Mouse (Mus musculus) heart, embryonic 14.5 days (tissue): ENCODE results near the gene Pdxdc1. TPM values are rescaled to one million over a fixed set of nuclear protein-coding genes. Genes with fewer than 3 reads are reported as not detected.

ENCODE experiments used
- ATAC-seq: fragments of 200-750 bp; cut with Nextera tagmentation; 2 replicates; pipeline ENCODE4 v1.8.0; 2017; ENCODE audit warnings: low read depth, moderate TSS enrichment; ENCODE audit not compliant: insufficient number of reproducible peaks, insufficient read depth, low FRiP score
- H3K27ac ChIP-seq, 2 experiments: fragments of 200-500 bp in 1 of 2; fragments of 300-500 bp in 1 of 2; sonication (generic) in 1 of 2; replicated peaks in 1 of 2; 2 replicates each; pipeline ENCODE4 v1.5.1; 2012 to 2014; ENCODE audit warnings: low read depth in 2 of 2, low read length in 2 of 2, control low read depth in 1 of 2, mild to moderate bottlenecking in 1 of 2, mixed read lengths in 1 of 2; ENCODE audit not compliant: control insufficient read depth in 1 of 2, insufficient read depth in 1 of 2
- H3K27me3 ChIP-seq: fragments of 300-500 bp; sonication (generic); 2 replicates; pipeline ENCODE4 v1.6.1; 2014; ENCODE audit warnings: mild to moderate bottlenecking, low read length, control low read depth; ENCODE audit not compliant: control insufficient read depth, insufficient read depth
- H3K36me3 ChIP-seq: fragments of 300-500 bp; sonication (generic); 2 replicates; pipeline ENCODE4 v1.6.1; 2014; ENCODE audit warnings: mild to moderate bottlenecking, control low read depth, low read length, mixed read lengths; ENCODE audit not compliant: control insufficient read depth, insufficient read depth
- H3K4me1 ChIP-seq, 2 experiments: fragments of 200-500 bp in 1 of 2; fragments of 300-500 bp in 1 of 2; sonication (generic) in 1 of 2; 2 replicates each; pipeline ENCODE4 v1.6.1; 2012 to 2014; ENCODE audit warnings: low read length in 2 of 2, control low read depth in 1 of 2, mixed read lengths in 1 of 2; ENCODE audit not compliant: control insufficient read depth in 2 of 2, insufficient read depth in 2 of 2
- H3K4me2 ChIP-seq: fragments of 300-500 bp; sonication (generic); 2 replicates; pipeline ENCODE4 v1.6.1; 2014; ENCODE audit warnings: mild to moderate bottlenecking, low read length
- H3K4me3 ChIP-seq, 2 experiments: fragments of 200-500 bp in 1 of 2; fragments of 300-500 bp in 1 of 2; sonication (generic) in 1 of 2; 2 replicates each; pipeline ENCODE4 v1.5.1; 2012 to 2014; ENCODE audit warnings: low read length in 2 of 2, mild to moderate bottlenecking in 2 of 2, control low read depth in 1 of 2, low read depth in 1 of 2, moderate library complexity in 1 of 2; ENCODE audit not compliant: control insufficient read depth in 1 of 2, insufficient read depth in 1 of 2
- H3K9ac ChIP-seq: fragments of 300-500 bp; sonication (generic); 2 replicates; pipeline ENCODE4 v1.6.1; 2014; ENCODE audit warnings: mild to moderate bottlenecking, low read length
- H3K9me3 ChIP-seq: fragments of 300-500 bp; sonication (generic); 2 replicates; pipeline ENCODE4 v1.6.1; 2016; ENCODE audit warnings: low read length, control low read depth; ENCODE audit not compliant: control insufficient read depth
- WGBS: fragments of 180-500 bp; shearing (Covaris S2); extraction: QIAGEN DNeasy Blood & Tissue Kit; methylation state at CpG from one replicate; pipeline ENCODE4 v1.1.7; 2014; 5-methylcytosine and 5-hydroxymethylcytosine counted together
- polyA plus RNA-seq: library from polyadenylated mRNA; unstranded; fragments of >200 nt; fragmentation: Nextera tagmentation; extraction: Ambion mirVana; gene quantifications from 2 replicates; pipeline ENCODE4 v1.2.1, GENCODE M21; 2014

The Pdxdc1 gene
- polyA plus RNA-seq, 1 experiment from 2014 or later: 73.0 TPM

GRCm38 (mm10) chr16:13818560-13819393, 84.2 kb downstream of the Pdxdc1 start, which contains the start of gene Ntan1:
Gene Ntan1, plus strand, starts transcription at chr16:13818845.
- H3K4me1 ChIP-seq: peaks cover 0 to 14% of the 10 kb centered on the region in 2 experiments; a peak in 3 of 4 replicates

DNA sequence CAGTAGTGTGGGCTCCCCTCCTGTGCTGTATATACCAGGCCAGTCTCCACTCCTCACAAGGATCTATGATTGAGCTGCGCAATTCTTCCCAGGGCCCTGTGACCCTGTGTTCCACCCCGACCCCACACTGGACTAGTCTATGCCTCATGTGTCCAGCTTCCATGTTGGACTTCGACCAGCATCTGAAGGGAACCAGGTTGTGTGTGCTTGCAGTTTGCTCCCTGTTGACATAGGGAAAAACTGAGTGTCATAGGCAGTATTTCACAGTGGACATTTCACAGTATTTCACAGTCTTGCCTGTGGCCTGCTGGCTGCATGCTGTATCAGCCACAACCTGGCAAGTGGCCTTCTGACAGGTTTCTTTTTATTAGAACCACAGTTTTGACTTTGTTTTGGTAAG, 89.7 kb downstream of the Pdxdc1 start:
- Histone ChIP-seq H3K4me2 (no peak overlapping the region), H3K36me3 (peaks cover 82% of the 10 kb centered on the region), H3K4me1 (peaks cover 0 to 3% of the 10 kb centered on the region in 2 experiments; a peak in 2 of 4 replicates), H3K27me3 (no peaks in the 10 kb centered on the region), H3K9ac (no peak overlapping the region), H3K4me3 (no peak overlapping the region), H3K27ac (no peak overlapping the region), H3K9me3 (no peaks in the 10 kb centered on the region)
- WGBS: 96% methylated on average over 3 of the region's 3 CpGs
- no peak for ATAC-seq

More at GRCm38 (mm10) chr16:13818560-13819393, 84.2 kb downstream of the Pdxdc1 start, which contains the start of gene Ntan1:
- H3K27ac ChIP-seq: peak within 1 kb of the TSS; percentile 95 to 98
- ATAC-seq: peak; percentile 97
- no peaks in the 10 kb centered on the region for H3K9me3 ChIP-seq
- peak within 1 kb of the TSS; percentile 84 for H3K9ac ChIP-seq
- peak within 1 kb of the TSS; percentile 66 for H3K4me2 ChIP-seq
- no peaks in the 10 kb centered on the region for H3K27me3 ChIP-seq
- H3K36me3 ChIP-seq: peaks cover 31% of the 10 kb centered on the region
- H3K4me3 ChIP-seq: peak within 1 kb of the TSS; percentile 71 to 73
- under 1% methylated on average over 52 of the region's 58 CpGs for WGBS

- H3K27me3 ChIP-seq: no peaks in the 10 kb centered on the region
- H3K4me2 ChIP-seq: no peak overlapping the region
- no peak for ATAC-seq
- peaks cover 91% of the 10 kb centered on the region for H3K36me3 ChIP-seq
- no peaks in the 10 kb centered on the region for H3K9me3 ChIP-seq
- no peaks in the 10 kb centered on the region for H3K4me1 ChIP-seq
- no peak overlapping the region for H3K4me3 ChIP-seq
- 85% methylated on average over 6 of the region's 6 CpGs for WGBS
- no peak overlapping the region for H3K27ac ChIP-seq
- no peak overlapping the region for H3K9ac ChIP-seq
These were observed 90.8 kb downstream of the Pdxdc1 start for GRCm38 (mm10) chr16:13812152-13812551.

GRCm38 (mm10) chr16:13808410-13808809, 94.5 kb downstream of the Pdxdc1 start:
- no peaks in the 10 kb centered on the region for H3K4me1 ChIP-seq

GRCm38 (mm10) chr16:13807616-13808015, 95.3 kb downstream of the Pdxdc1 start:
- Histone ChIP-seq H3K4me3 (no peak overlapping the region), H3K9me3 (no peaks in the 10 kb centered on the region), H3K36me3 (peaks cover 97% of the 10 kb centered on the region), H3K9ac (no peak overlapping the region), H3K4me1 (no peaks in the 10 kb centered on the region), H3K27ac (no peak overlapping the region), H3K4me2 (no peak overlapping the region), H3K27me3 (no peaks in the 10 kb centered on the region)
- ATAC-seq: no peak
- 93% methylated on average over 4 of the region's 4 CpGs for WGBS

More at GRCm38 (mm10) chr16:13808410-13808809, 94.5 kb downstream of the Pdxdc1 start:
- H3K4me3 ChIP-seq: no peak overlapping the region
- H3K9ac ChIP-seq: no peak overlapping the region
- ATAC-seq: no peak
- no peaks in the 10 kb centered on the region for H3K27me3 ChIP-seq
- no peak overlapping the region for H3K27ac ChIP-seq
- H3K36me3 ChIP-seq: peaks cover 97% of the 10 kb centered on the region
- no peaks in the 10 kb centered on the region for H3K9me3 ChIP-seq
- H3K4me2 ChIP-seq: no peak overlapping the region
- WGBS: 89% methylated on average over 7 of the region's 7 CpGs

DNA sequence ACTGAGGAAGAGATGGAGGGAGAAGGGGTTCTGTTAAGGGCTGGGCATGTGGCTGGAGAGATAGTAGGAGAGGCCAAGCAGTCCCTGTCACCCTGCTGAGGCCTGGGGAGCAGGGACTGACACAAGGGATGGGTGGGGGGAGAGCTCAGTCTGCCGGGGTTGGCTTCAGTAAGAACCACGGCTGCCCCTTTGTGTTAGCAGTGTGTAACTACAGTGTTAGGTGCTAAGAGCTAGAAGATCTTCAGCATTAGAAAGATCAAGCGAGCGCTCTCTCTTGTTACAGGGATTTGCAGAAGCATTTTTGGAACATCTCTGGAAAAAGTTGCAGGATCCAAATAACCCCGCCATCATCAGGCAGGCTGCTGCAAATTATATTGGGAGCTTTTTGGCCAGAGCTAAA, 98.3 kb downstream of the Pdxdc1 start:
- no peaks in the 10 kb centered on the region for H3K4me1 ChIP-seq
- no peaks in the 10 kb centered on the region for H3K9me3 ChIP-seq
- peaks cover 97% of the 10 kb centered on the region for H3K36me3 ChIP-seq
- WGBS: 79% methylated on average over 5 of the region's 5 CpGs
- H3K27ac ChIP-seq: no peak overlapping the region
- no peak overlapping the region for H3K4me3 ChIP-seq
- ATAC-seq: no peak
- no peaks in the 10 kb centered on the region for H3K27me3 ChIP-seq
- H3K9ac ChIP-seq: no peak overlapping the region
- no peak overlapping the region for H3K4me2 ChIP-seq

- Histone ChIP-seq H3K9ac (no peak overlapping the region), H3K27me3 (no peaks in the 10 kb centered on the region), H3K4me1 (no peaks in the 10 kb centered on the region), H3K4me2 (no peak overlapping the region), H3K36me3 (peaks cover 93% of the 10 kb centered on the region), H3K27ac (no peak overlapping the region), H3K9me3 (no peaks in the 10 kb centered on the region), H3K4me3 (no peak overlapping the region)
- no peak for ATAC-seq
- 91% methylated on average over 4 of the region's 4 CpGs for WGBS
These were observed 101.7 kb downstream of the Pdxdc1 start for GRCm38 (mm10) chr16:13801231-13801630.
